Comparison of ENCODE assay signal across 9 mouse cellular contexts in genomic region chr2:158741011-158741501, GRCm38 (mm10). TPM values are rescaled to one million over a fixed set of nuclear protein-coding genes. Genes with fewer than 3 reads are reported as not detected.
DNase-seq lines count a peak whose midpoint lies in the region.
"Had no signal": no experiment of that assay in that cellular context is flagged by ENCODE, and none has a peak within 500 bp of the region (broad histone marks: within the 10 kb centered on the region; RNA-seq: fewer than 3 reads in every experiment).

No protein-coding gene starts in this region.

- DNase-seq in layer of hippocampus, adult 11-12 months (ENCODE audit: low spot score): peak; percentile 67
- DNase-seq in layer of hippocampus, postnatal 25 days (ENCODE audit: extremely low spot score in 1 of 2, low spot score in 1 of 2): no peak
- DNase-seq in Muller cell, postnatal 12 days (ENCODE audit: inconsistent ontology term): peak; percentile 39
- peak; percentile 71 for DNase-seq in adrenal gland, postnatal 14 days
- peak; percentile 86 for DNase-seq in layer of hippocampus, adult 9-11 months
- no peak for DNase-seq in spleen, adult 18-20 months
- DNase-seq in cerebellum, postnatal 14 days: no peak
- DNase-seq in adipocyte (ENCODE audit: low spot score): no peak
- DNase-seq: thymus, postnatal 14 days had no signal

RNA-seq across cellular contexts. Expression of gene Fam83d, which starts 26.8 kb away (rescaled TPM):
- total RNA-seq in layer of hippocampus, postnatal 25 days (2021): 1 to 10 TPM; 5.2 to 6.5 TPM
- 5.8 TPM in 2 replicates for total RNA-seq in adrenal gland, postnatal 14 days (2021)

RNA-seq across cellular contexts. Expression of gene Dhx35, which starts 53.6 kb away (rescaled TPM):
- total RNA-seq in layer of hippocampus, postnatal 25 days (2021): 10 to 100 TPM; 16.1 to 22.0 TPM
- total RNA-seq in adrenal gland, postnatal 14 days (2021): 10.0 and 19.6 TPM in 2 replicates

Comparison
In these comparisons a context has a peak if more than half of its experiments do, and no peak if none do; other contexts are left out.
1. DNase-seq: peak in layer of hippocampus, adult 11-12 months (single experiment), Muller cell, postnatal 12 days (single experiment), adrenal gland, postnatal 14 days (single experiment) and layer of hippocampus, adult 9-11 months (single experiment); none in layer of hippocampus, postnatal 25 days (0 of 2), spleen, adult 18-20 months (0 of 2), cerebellum, postnatal 14 days (0 of 2) and adipocyte (single experiment).